Mouse (Mus musculus) intestine, postnatal 0 days (tissue): ENCODE measurements around the gene Slc43a2. TPM values are rescaled to one million over a fixed set of nuclear protein-coding genes. Genes with fewer than 3 reads are reported as not detected.

Source experiments
- ATAC-seq: fragments of 200-750 bp; cut with Nextera tagmentation; 2 replicates; pipeline ENCODE4 v1.8.0; 2017; ENCODE audit warnings: mild to moderate bottlenecking, moderate TSS enrichment, moderate library complexity
- H3K27ac ChIP-seq: fragments of 300-500 bp; sonication (generic); 2 replicates; pipeline ENCODE4 v1.5.1; 2014; ENCODE audit warnings: mild to moderate bottlenecking, low read depth, low read length, moderate library complexity
- H3K27me3 ChIP-seq: fragments of 300-500 bp; sonication (generic); replicated peaks from 2 replicates; pipeline ENCODE4 v1.6.1; 2014; ENCODE audit warnings: low read length, mixed read lengths; ENCODE audit not compliant: control insufficient read depth, insufficient read depth
- H3K36me3 ChIP-seq: fragments of 300-500 bp; sonication (generic); 2 replicates; pipeline ENCODE4 v1.6.1; 2014; ENCODE audit warnings: mild to moderate bottlenecking, moderate library complexity; ENCODE audit not compliant: control insufficient read depth, insufficient read depth
- H3K4me1 ChIP-seq: fragments of 300-500 bp; sonication (generic); replicated peaks from 2 replicates; pipeline ENCODE4 v1.6.1; 2014; ENCODE audit warnings: antibody characterized with exemption, low read length, mixed read lengths; ENCODE audit not compliant: control insufficient read depth, insufficient read depth
- H3K4me2 ChIP-seq: fragments of 300-500 bp; sonication (generic); replicated peaks from 2 replicates; pipeline ENCODE4 v1.6.1; 2014; ENCODE audit warnings: low read depth, mild to moderate bottlenecking, moderate library complexity
- H3K4me3 ChIP-seq: fragments of 300-500 bp; sonication (generic); 2 replicates; pipeline ENCODE4 v1.5.1; 2014; ENCODE audit warnings: low read depth, low read length
- H3K9ac ChIP-seq: fragments of 300-500 bp; sonication (generic); 2 replicates; pipeline ENCODE4 v1.6.1; 2014; ENCODE audit warnings: mild to moderate bottlenecking, low read depth, low read length
- H3K9me3 ChIP-seq: fragments of 300-500 bp; sonication (generic); 2 replicates; pipeline ENCODE4 v1.6.1; 2016; ENCODE audit warnings: mixed run types; ENCODE audit not compliant: control insufficient read depth
- CTCF ChIP-seq: sonication (generic); IDR thresholded peaks from 2 replicates; pipeline ENCODE4 v1.5.1; 2016; ENCODE audit warnings: low read depth, mild to moderate bottlenecking, control low read depth, antibody characterized with exemption, moderate library complexity
- WGBS: fragments of 180-500 bp; shearing (Covaris S2); extraction: QIAGEN DNeasy Blood & Tissue Kit; methylation state at CpG from one replicate; pipeline ENCODE4 v1.1.7; 2014; 5-methylcytosine and 5-hydroxymethylcytosine counted together
- polyA plus RNA-seq: library from polyadenylated mRNA; unstranded; fragments of >200 nt; fragmentation: Nextera tagmentation; extraction: Ambion mirVana; gene quantifications from 2 replicates; pipeline ENCODE4 v1.2.1, GENCODE M21; 2015

Slc43a2 gene
- polyA plus RNA-seq, 1 experiment from 2014 or later, result 46.4 TPM

GRCm38 (mm10) chr11:75604826-75605225 is 73.3 kb downstream of the Slc43a2 start:
- Histone ChIP-seq H3K9ac (no peak overlapping the region), H3K27ac (peak overlapping the region; percentile 65), H3K4me3 (no peak overlapping the region), H3K4me1 (no peaks in the 10 kb centered on the region), H3K27me3 (no peaks in the 10 kb centered on the region), H3K36me3 (peaks cover 68% of the 10 kb centered on the region), H3K9me3 (no peaks in the 10 kb centered on the region), H3K4me2 (no peak overlapping the region)
- TF ChIP-seq CTCF, result no peak
- peak; percentile 80 for ATAC-seq
- WGBS, result 44% methylated on average over 5 of the region's 5 CpGs

GRCm38 (mm10) chr11:75605318-75605717 is 73.8 kb downstream of the Slc43a2 start:
- 29% methylated on average over 1 of the region's 1 CpGs for WGBS
- H3K4me1 ChIP-seq, result no peaks in the 10 kb centered on the region
- no peaks in the 10 kb centered on the region for H3K9me3 ChIP-seq
- no peak overlapping the region for H3K9ac ChIP-seq
- TF ChIP-seq CTCF, result no peak
- peaks cover 69% of the 10 kb centered on the region for H3K36me3 ChIP-seq
- no peaks in the 10 kb centered on the region for H3K27me3 ChIP-seq
- H3K4me2 ChIP-seq, result no peak overlapping the region
- H3K27ac ChIP-seq, result peak overlapping the region; percentile 65
- H3K4me3 ChIP-seq, result no peak overlapping the region
- ATAC-seq, result peak; percentile 81

- H3K4me1 ChIP-seq, result no peaks in the 10 kb centered on the region
- 0 out of 2 replicates have a peak, but pooled peaks have one; percentile 26 for ATAC-seq
- H3K27me3 ChIP-seq, result no peaks in the 10 kb centered on the region
- peak overlapping the region; percentile 57; the same call in 1 of the 2 replicates for H3K27ac ChIP-seq
- no peaks in the 10 kb centered on the region for H3K9me3 ChIP-seq
- WGBS, result 68% methylated on average over 5 of the region's 5 CpGs
- H3K4me2 ChIP-seq, result no peak overlapping the region
- no peak for TF ChIP-seq CTCF
- H3K36me3 ChIP-seq, result peaks cover 65% of the 10 kb centered on the region
- no peak overlapping the region for H3K9ac ChIP-seq
- H3K4me3 ChIP-seq, result no peak overlapping the region
These were observed 77.3 kb downstream of the Slc43a2 start for GRCm38 (mm10) chr11:75608776-75609175.

- Histone ChIP-seq H3K9ac (no peak overlapping the region), H3K4me3 (no peak overlapping the region), H3K4me2 (no peak overlapping the region), H3K9me3 (no peaks in the 10 kb centered on the region), H3K27me3 (no peaks in the 10 kb centered on the region), H3K36me3 (peaks cover 62% of the 10 kb centered on the region), H3K4me1 (no peaks in the 10 kb centered on the region), H3K27ac (no peak overlapping the region)
- no peak for ATAC-seq
- no peak for TF ChIP-seq CTCF
- WGBS, result 85% methylated on average over 2 of the region's 2 CpGs
These were observed 78.5 kb downstream of the Slc43a2 start for GRCm38 (mm10) chr11:75610021-75610420.

- no peak for TF ChIP-seq CTCF
- Histone ChIP-seq H3K27me3 (no peaks in the 10 kb centered on the region), H3K9ac (no peak overlapping the region), H3K36me3 (peaks cover 61% of the 10 kb centered on the region), H3K4me3 (no peak overlapping the region), H3K4me1 (no peaks in the 10 kb centered on the region), H3K9me3 (no peaks in the 10 kb centered on the region), H3K27ac (no peak overlapping the region), H3K4me2 (no peak overlapping the region)
- 100% methylated on average over 1 of the region's 1 CpGs for WGBS
- ATAC-seq, result no peak
These were observed 83.3 kb downstream of the Slc43a2 start for GRCm38 (mm10) chr11:75614769-75615168.

- H3K9me3 ChIP-seq, result no peaks in the 10 kb centered on the region
- no peak overlapping the region for H3K27ac ChIP-seq
- H3K27me3 ChIP-seq, result no peaks in the 10 kb centered on the region
- H3K36me3 ChIP-seq, result peaks cover 61% of the 10 kb centered on the region
- 64% methylated on average over 2 of the region's 2 CpGs for WGBS
- no peak for TF ChIP-seq CTCF
- no peak overlapping the region for H3K4me2 ChIP-seq
- H3K4me1 ChIP-seq, result no peaks in the 10 kb centered on the region
- no peak overlapping the region for H3K9ac ChIP-seq
- H3K4me3 ChIP-seq, result no peak overlapping the region
- ATAC-seq, result peak; percentile 46; the same call in 1 of the 2 replicates
These were observed 84.1 kb downstream of the Slc43a2 start for GRCm38 (mm10) chr11:75615556-75615955.

GRCm38 (mm10) chr11:75619133-75619532 is 87.6 kb downstream of the Slc43a2 start:
- Histone ChIP-seq H3K36me3 (peaks cover 57% of the 10 kb centered on the region), H3K27ac (no peak overlapping the region), H3K4me2 (no peak overlapping the region), H3K4me3 (no peak overlapping the region), H3K27me3 (no peaks in the 10 kb centered on the region), H3K4me1 (no peaks in the 10 kb centered on the region), H3K9me3 (no peaks in the 10 kb centered on the region), H3K9ac (no peak overlapping the region)
- TF ChIP-seq CTCF, result peak; percentile 63
- no peak for ATAC-seq
- 86% methylated on average over 5 of the region's 5 CpGs for WGBS
